Mouse (Mus musculus): ENCODE results near the gene Sh3bp1.

- no peak for TF ChIP-seq ZNF384 (IDR thresholded peaks at IDR 0.05; ENCODE audit: low read depth, low read length)
- TF ChIP-seq CHD2 (IDR thresholded peaks at IDR 0.05; ENCODE audit: low read depth, low read length), result no peak
- no peak for TF ChIP-seq ZC3H11A (IDR thresholded peaks at IDR 0.05; ENCODE audit: borderline replicate concordance, low read depth, low read length)
- no peak for TF ChIP-seq MAFK (IDR thresholded peaks at IDR 0.05; ENCODE audit: insufficient read depth, low read depth, low read length)
- TF ChIP-seq HCFC1 (IDR thresholded peaks at IDR 0.05; ENCODE audit: borderline replicate concordance, insufficient read depth, low read length), result no peak
These were observed at the start of gene Sh3bp1 for GRCm38 (mm10) chr15:78899740-78900584.

Data from ES-E14 (cell line).